Mouse (Mus musculus): Measurements from ENCODE around the gene Laptm4a. TPM values are rescaled to one million over a fixed set of nuclear protein-coding genes. Genes with fewer than 3 reads are reported as not detected.

The Laptm4a gene
- total RNA-seq (2014; rRNA removed) (185 and 196 TPM in 2 replicates), polyA plus RNA-seq (2015; fragmentation: Nextera tagmentation; extraction: Ambion mirVana) (289 and 299 TPM in 2 replicates)

DNA sequence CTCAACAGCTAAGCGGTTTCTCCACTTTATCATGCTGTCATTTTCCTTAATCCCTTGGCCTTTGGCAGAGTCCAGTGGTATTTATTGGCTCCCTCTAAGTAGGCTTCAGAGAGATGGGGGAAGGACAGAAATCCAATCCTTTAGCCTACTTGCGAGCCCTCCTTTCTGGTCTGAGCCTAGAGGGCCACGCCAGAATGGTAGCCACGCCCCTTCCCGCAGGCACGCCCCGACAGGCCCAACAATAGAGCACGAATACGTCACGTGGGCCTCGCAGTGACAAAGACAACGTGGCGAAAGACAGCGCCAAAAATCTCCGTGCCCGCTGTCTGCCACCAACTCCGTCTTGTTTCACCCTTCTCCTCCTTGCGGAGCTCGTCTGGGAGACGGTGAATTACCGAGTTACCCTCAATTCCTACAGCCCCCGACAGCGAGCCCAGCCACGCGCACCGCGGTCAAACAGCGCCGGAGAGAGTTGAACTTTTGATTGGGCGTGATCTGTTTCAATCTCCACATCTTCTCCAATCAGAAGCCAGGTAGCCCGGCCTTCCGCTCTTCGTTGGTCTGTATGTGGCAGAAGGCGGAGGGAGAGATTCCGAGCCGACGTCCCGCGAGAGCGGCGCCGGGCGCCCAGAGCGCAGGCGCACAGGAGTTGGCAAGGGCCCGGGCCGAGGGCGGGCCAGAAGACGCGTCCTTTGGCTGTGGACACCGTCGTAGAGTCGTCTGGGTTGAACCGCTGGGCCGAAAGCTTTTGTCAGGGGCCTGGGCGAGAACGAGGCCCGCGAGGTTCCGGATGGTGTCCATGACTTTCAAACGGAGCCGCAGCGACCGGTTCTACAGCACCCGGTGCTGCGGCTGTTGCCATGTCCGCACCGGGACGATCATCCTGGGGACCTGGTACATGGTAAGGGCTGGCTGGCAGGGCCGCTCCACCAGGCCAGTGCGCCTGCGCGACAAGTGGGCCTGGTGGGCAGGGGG lies at the start of gene Laptm4a:
Gene Laptm4a, plus strand, starts transcription at position 271 of the 975 bp plus-strand sequence.
- peak; percentile 98 for DNase-seq (ENCODE audit: low spot score)
- TF ChIP-seq CTCF (IDR thresholded peaks at IDR 0.05; ENCODE audit: low read depth): 0 out of 2 replicates have a peak, but pooled peaks have one; percentile 8
- no peaks in the 10 kb centered on the region for H3K36me3 ChIP-seq (ENCODE audit: insufficient read depth, low read length)
- H3K27me3 ChIP-seq (ENCODE audit: insufficient read depth, low read length): no peaks in the 10 kb centered on the region
- peak within 1 kb of the TSS; percentile 89 for H3K4me2 ChIP-seq (ENCODE audit: low read depth, low read length)
- H3K4me1 ChIP-seq (ENCODE audit: insufficient read depth, low read length): peaks cover 14% of the 10 kb centered on the region
- peak within 1 kb of the TSS; percentile 96 for H3K9ac ChIP-seq (replicated peaks; ENCODE audit: low read length)
- peak within 1 kb of the TSS; percentile 97 for H3K27ac ChIP-seq
- H3K4me3 ChIP-seq (ENCODE audit: low read length): peak within 1 kb of the TSS; percentile 91
- whole genome bisulfite sequencing: under 1% methylated on average over 73 of the region's 73 CpGs
- H3K9me3 ChIP-seq (ENCODE audit: low read length): no peaks in the 10 kb centered on the region
- ATAC-seq: peak; percentile 99

DNA sequence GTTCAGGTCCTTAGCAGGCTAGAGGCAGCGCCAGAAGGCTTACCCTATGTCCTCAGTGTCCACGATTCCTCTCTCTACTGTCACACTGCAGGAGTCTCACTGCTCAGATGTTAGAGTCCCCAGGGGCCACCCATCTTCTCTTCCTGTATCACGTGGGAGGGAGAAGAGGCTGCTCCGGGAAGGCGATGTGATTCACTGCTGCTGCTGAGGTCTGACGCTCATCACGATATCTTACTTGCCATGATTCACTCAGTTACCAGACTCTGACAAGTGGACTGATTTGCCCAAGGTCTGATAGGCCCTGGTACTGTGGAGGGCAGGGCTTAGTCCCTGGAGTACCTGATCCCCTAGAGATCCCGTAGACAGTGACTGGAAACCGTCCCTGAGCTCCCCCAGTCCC lies 45.9 kb upstream of the Laptm4a start:
- H3K4me2 ChIP-seq (ENCODE audit: low read depth, low read length): no peak overlapping the region
- ATAC-seq: peak; percentile 39; the same call in 1 of the 2 replicates
- no peak overlapping the region for H3K27ac ChIP-seq
- H3K27me3 ChIP-seq (ENCODE audit: insufficient read depth, low read length): no peaks in the 10 kb centered on the region
- H3K4me1 ChIP-seq (ENCODE audit: insufficient read depth, low read length): no peaks in the 10 kb centered on the region
- no peak overlapping the region for H3K9ac ChIP-seq (replicated peaks; ENCODE audit: low read length)
- DNase-seq (ENCODE audit: low spot score): no peak
- H3K36me3 ChIP-seq (ENCODE audit: insufficient read depth, low read length): no peaks in the 10 kb centered on the region
- H3K9me3 ChIP-seq (ENCODE audit: low read length): no peaks in the 10 kb centered on the region
- no peak overlapping the region for H3K4me3 ChIP-seq (ENCODE audit: low read length)
- TF ChIP-seq CTCF (IDR thresholded peaks at IDR 0.05; ENCODE audit: low read depth): no peak
- WGBS: 80% methylated on average over 9 of the region's 9 CpGs

DNA sequence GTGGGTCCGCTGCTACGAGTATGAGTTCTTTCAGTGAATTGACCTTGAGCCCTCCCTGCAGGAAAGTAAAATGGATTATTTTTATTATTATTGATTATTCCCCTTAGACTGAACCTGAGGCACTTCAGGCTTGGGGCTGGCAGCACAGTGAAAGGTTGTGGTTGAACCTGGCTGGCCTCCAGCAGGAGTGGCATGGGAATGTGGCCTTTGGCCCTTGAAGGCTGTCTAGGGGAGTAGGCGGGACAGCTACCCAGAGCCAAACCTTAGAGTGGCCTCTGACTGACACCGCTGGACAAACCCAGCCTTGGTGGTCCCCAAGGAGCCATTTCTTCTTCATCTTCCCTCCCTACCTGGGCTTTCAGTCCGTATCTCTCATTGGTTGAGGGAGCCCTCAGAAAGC lies 44.6 kb upstream of the Laptm4a start:
- no peak for TF ChIP-seq CTCF (IDR thresholded peaks at IDR 0.05; ENCODE audit: low read depth)

DNA sequence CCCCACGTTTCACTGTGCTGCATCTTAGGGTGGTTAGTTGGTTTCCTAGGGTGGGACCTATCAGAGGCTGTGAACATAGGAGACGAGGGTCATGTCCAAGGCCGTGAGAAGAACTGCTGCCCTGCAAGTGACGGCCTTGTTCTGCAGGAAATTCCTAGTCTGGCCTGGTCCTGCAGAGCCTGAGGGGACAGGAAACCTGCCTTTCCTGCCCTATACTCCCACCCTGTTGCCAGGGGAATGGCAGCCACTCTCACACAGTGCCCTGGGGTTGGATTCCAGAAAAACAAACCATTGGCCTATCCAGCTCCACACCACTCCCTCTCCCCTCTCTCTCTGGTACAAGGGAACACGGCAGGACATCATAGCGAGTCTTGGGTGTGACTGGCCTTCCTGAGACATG lies 44.1 kb upstream of the Laptm4a start:
- Histone ChIP-seq H3K4me2 (ENCODE audit: low read depth, low read length) (no peak overlapping the region), H3K27me3 (ENCODE audit: insufficient read depth, low read length) (no peaks in the 10 kb centered on the region), H3K4me1 (ENCODE audit: insufficient read depth, low read length) (no peaks in the 10 kb centered on the region), H3K4me3 (ENCODE audit: low read length) (no peak overlapping the region), H3K9ac (replicated peaks; ENCODE audit: low read length) (no peak overlapping the region), H3K27ac (no peak overlapping the region), H3K9me3 (ENCODE audit: low read length) (no peaks in the 10 kb centered on the region), H3K36me3 (ENCODE audit: insufficient read depth, low read length) (no peaks in the 10 kb centered on the region)
- DNase-seq (ENCODE audit: low spot score) (no peak), ATAC-seq (no peak)
- 77% methylated on average over 6 of the region's 6 CpGs for WGBS
- no peak for TF ChIP-seq CTCF (IDR thresholded peaks at IDR 0.05; ENCODE audit: low read depth)

More for the DNA sequence above, 44.6 kb upstream of the Laptm4a start:
- 82% methylated on average over 5 of the region's 5 CpGs for WGBS
- H3K36me3 ChIP-seq (ENCODE audit: insufficient read depth, low read length): no peaks in the 10 kb centered on the region
- H3K9me3 ChIP-seq (ENCODE audit: low read length): no peaks in the 10 kb centered on the region
- no peak overlapping the region for H3K4me2 ChIP-seq (ENCODE audit: low read depth, low read length)
- no peaks in the 10 kb centered on the region for H3K27me3 ChIP-seq (ENCODE audit: insufficient read depth, low read length)
- no peak overlapping the region for H3K27ac ChIP-seq
- H3K9ac ChIP-seq (replicated peaks; ENCODE audit: low read length): no peak overlapping the region
- H3K4me3 ChIP-seq (ENCODE audit: low read length): no peak overlapping the region
- H3K4me1 ChIP-seq (ENCODE audit: insufficient read depth, low read length): no peaks in the 10 kb centered on the region
- DNase-seq (ENCODE audit: low spot score) (no peak), ATAC-seq (no peak)

DNA sequence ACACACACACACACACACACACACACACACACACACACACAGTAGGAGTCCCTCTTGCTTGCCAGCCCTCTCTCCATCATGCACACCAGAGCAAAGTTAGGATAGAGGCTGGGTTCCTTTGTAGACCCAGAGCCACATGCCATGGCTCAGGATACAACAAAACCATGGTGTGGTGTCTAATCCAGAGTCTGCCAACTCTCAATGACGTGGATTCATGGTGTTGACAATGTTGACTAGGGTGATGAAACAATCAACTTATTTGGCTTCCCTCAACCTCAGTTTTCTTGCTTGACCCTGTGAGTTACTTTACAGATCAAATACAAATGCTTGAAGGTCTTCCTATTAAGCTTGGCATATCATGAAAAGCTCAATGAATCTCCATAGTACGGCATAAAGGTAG lies 42.7 kb upstream of the Laptm4a start:
- ATAC-seq: no peak
- no peak overlapping the region for H3K4me3 ChIP-seq (ENCODE audit: low read length)

DNA sequence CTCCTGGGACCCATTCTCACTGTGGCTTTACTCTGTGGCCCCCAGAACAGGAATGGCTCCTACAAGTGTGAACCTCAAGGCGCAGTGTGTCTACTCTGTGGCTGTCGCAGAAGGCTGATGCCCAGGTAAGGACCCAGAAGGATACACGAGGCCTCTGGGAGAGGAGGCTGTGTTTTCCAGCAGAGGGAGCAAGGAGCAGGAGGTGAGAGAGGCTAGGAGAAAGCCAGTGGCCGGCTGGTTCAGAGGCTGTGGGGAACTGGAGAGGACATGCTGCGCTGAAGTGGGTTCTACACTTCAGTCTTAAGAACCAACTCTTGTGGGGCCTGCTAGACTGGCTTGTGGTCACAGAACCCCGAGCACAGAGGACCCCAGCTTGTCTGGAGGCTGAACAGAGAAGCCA lies 42.1 kb upstream of the Laptm4a start:
- Histone ChIP-seq H3K36me3 (ENCODE audit: insufficient read depth, low read length) (no peaks in the 10 kb centered on the region), H3K4me3 (ENCODE audit: low read length) (no peak overlapping the region), H3K4me2 (ENCODE audit: low read depth, low read length) (no peak overlapping the region), H3K27ac (no peak overlapping the region), H3K4me1 (ENCODE audit: insufficient read depth, low read length) (no peaks in the 10 kb centered on the region), H3K9me3 (ENCODE audit: low read length) (no peaks in the 10 kb centered on the region), H3K27me3 (ENCODE audit: insufficient read depth, low read length) (no peaks in the 10 kb centered on the region), H3K9ac (replicated peaks; ENCODE audit: low read length) (no peak overlapping the region)
- WGBS: 74% methylated on average over 6 of the region's 6 CpGs
- no peak for TF ChIP-seq CTCF (IDR thresholded peaks at IDR 0.05; ENCODE audit: low read depth)
- no peak for DNase-seq (ENCODE audit: low spot score)
- ATAC-seq: no peak

More for the DNA sequence above, 42.7 kb upstream of the Laptm4a start:
- no peak overlapping the region for H3K4me2 ChIP-seq (ENCODE audit: low read depth, low read length)
- H3K36me3 ChIP-seq (ENCODE audit: insufficient read depth, low read length): no peaks in the 10 kb centered on the region
- TF ChIP-seq CTCF (IDR thresholded peaks at IDR 0.05; ENCODE audit: low read depth): no peak
- H3K9me3 ChIP-seq (ENCODE audit: low read length): no peaks in the 10 kb centered on the region
- H3K9ac ChIP-seq (replicated peaks; ENCODE audit: low read length): no peak overlapping the region
- H3K27me3 ChIP-seq (ENCODE audit: insufficient read depth, low read length): no peaks in the 10 kb centered on the region
- H3K4me1 ChIP-seq (ENCODE audit: insufficient read depth, low read length): no peaks in the 10 kb centered on the region
- H3K27ac ChIP-seq: no peak overlapping the region
- DNase-seq (ENCODE audit: low spot score): no peak
- 82% methylated on average over 2 of the region's 2 CpGs for WGBS

DNA sequence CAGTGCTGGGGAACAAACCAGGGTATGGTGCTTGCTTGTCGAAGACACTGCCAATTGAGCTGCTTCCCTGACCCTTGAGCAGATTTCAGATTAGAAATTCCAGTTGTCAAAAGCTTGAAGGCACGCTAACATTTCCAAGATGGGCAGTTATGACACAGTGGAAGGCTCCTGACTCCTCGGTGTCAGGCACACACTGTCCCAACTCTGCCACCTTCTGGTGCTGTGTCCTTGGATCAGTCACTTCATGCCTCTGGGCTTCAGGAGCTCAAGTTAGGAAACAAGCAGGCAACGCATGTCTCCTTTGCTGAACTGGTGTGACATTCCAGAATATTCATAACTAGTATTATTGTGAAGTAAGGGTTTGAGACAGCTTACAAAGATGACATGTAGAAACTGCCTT lies 39.7 kb upstream of the Laptm4a start:
- Histone ChIP-seq H3K27me3 (ENCODE audit: insufficient read depth, low read length) (no peaks in the 10 kb centered on the region), H3K27ac (no peak overlapping the region), H3K4me1 (ENCODE audit: insufficient read depth, low read length) (peaks cover 9% of the 10 kb centered on the region), H3K4me2 (ENCODE audit: low read depth, low read length) (no peak overlapping the region), H3K4me3 (ENCODE audit: low read length) (no peak overlapping the region), H3K36me3 (ENCODE audit: insufficient read depth, low read length) (no peaks in the 10 kb centered on the region), H3K9me3 (ENCODE audit: low read length) (no peaks in the 10 kb centered on the region), H3K9ac (replicated peaks; ENCODE audit: low read length) (no peak overlapping the region)
- DNase-seq (ENCODE audit: low spot score) (no peak), ATAC-seq (no peak)
- TF ChIP-seq CTCF (IDR thresholded peaks at IDR 0.05; ENCODE audit: low read depth): peak; percentile 31; the same call in 1 of the 2 replicates
- WGBS: 66% methylated on average over 4 of the region's 4 CpGs

Data from hindbrain, postnatal 0 days (tissue).